Mouse (Mus musculus) forebrain, embryonic 14.5 days (tissue): Measurements from ENCODE around the gene Nutf2-ps1. TPM values are rescaled to one million over a fixed set of nuclear protein-coding genes. Genes with fewer than 3 reads are reported as not detected.

Experiments used
- ATAC-seq: fragments of 200-750 bp; cut with Nextera tagmentation; 2 replicates; pipeline ENCODE4 v1.8.0; 2017; ENCODE audit warnings: mild to moderate bottlenecking, moderate library complexity
- DNase-seq: peaks from one replicate; pipeline ENCODE4 v3.0.0-alpha.2; 2015; ENCODE audit warnings: low spot score
- H3K27ac ChIP-seq: fragments of 300-500 bp; sonication (generic); 2 replicates; pipeline ENCODE4 v1.5.1; 2014; ENCODE audit warnings: low read depth, mild to moderate bottlenecking, control low read depth, low read length, moderate library complexity
- H3K27me3 ChIP-seq: fragments of 300-500 bp; sonication (generic); replicated peaks from 2 replicates; pipeline ENCODE4 v1.6.1; 2014; ENCODE audit warnings: low read length, control low read depth, mixed read lengths; ENCODE audit not compliant: control insufficient read depth, insufficient read depth
- H3K36me3 ChIP-seq: fragments of 300-500 bp; sonication (generic); 2 replicates; pipeline ENCODE4 v1.6.1; 2014; ENCODE audit warnings: low read length, control low read depth; ENCODE audit not compliant: control insufficient read depth, insufficient read depth
- H3K4me1 ChIP-seq: fragments of 300-500 bp; sonication (generic); 2 replicates; pipeline ENCODE4 v1.6.1; 2014; ENCODE audit warnings: antibody characterized with exemption, low read length, control low read depth; ENCODE audit not compliant: control insufficient read depth, insufficient read depth
- H3K4me2 ChIP-seq: fragments of 300-500 bp; sonication (generic); 2 replicates; pipeline ENCODE4 v1.6.1; 2014; ENCODE audit warnings: mild to moderate bottlenecking, control low read depth, low read length
- H3K4me3 ChIP-seq: fragments of 300-500 bp; sonication (generic); 2 replicates; pipeline ENCODE4 v1.5.1; 2014; ENCODE audit warnings: low read depth, low read length, control low read depth
- H3K9ac ChIP-seq: fragments of 300-500 bp; sonication (generic); 2 replicates; pipeline ENCODE4 v1.6.1; 2014; ENCODE audit warnings: mild to moderate bottlenecking, low read length, control low read depth, moderate library complexity
- H3K9me3 ChIP-seq: fragments of 300-500 bp; sonication (generic); replicated peaks from 2 replicates; pipeline ENCODE4 v1.6.1; 2016; ENCODE audit warnings: low read length, control low read depth, mixed read lengths; ENCODE audit not compliant: control insufficient read depth
- WGBS: fragments of 180-500 bp; shearing (Covaris S2); extraction: QIAGEN DNeasy Blood & Tissue Kit; methylation state at CpG from one replicate; pipeline ENCODE4 v1.1.7; 2014; 5-methylcytosine and 5-hydroxymethylcytosine counted together
- polyA plus RNA-seq: library from polyadenylated mRNA; unstranded; fragments of >200 nt; fragmentation: Nextera tagmentation; extraction: Ambion mirVana; gene quantifications from 2 replicates; pipeline ENCODE4 v1.2.1, GENCODE M21; 2014

Gene Nutf2-ps1
- polyA plus RNA-seq, 1 experiment from 2014 or later, result 308 TPM

GRCm38 (mm10) chr19:53573151-53573550 lies 15.7 kb downstream of the Nutf2-ps1 start:
- Histone ChIP-seq H3K9ac (no peak overlapping the region), H3K9me3 (no peaks in the 10 kb centered on the region), H3K4me2 (no peak overlapping the region), H3K36me3 (no peaks in the 10 kb centered on the region), H3K4me3 (no peak overlapping the region), H3K4me1 (no peaks in the 10 kb centered on the region), H3K27ac (no peak overlapping the region), H3K27me3 (no peaks in the 10 kb centered on the region)
- WGBS, result 82% methylated on average over 3 of the region's 3 CpGs
- ATAC-seq (no peak), DNase-seq (no peak)

GRCm38 (mm10) chr19:53572607-53573006 lies 16.3 kb downstream of the Nutf2-ps1 start:
- Histone ChIP-seq H3K4me3 (no peak overlapping the region), H3K4me2 (no peak overlapping the region), H3K9ac (no peak overlapping the region), H3K27me3 (no peaks in the 10 kb centered on the region), H3K36me3 (no peaks in the 10 kb centered on the region), H3K4me1 (no peaks in the 10 kb centered on the region; the same call in 1 of the 2 replicates), H3K9me3 (no peaks in the 10 kb centered on the region), H3K27ac (no peak overlapping the region)
- 85% methylated on average over 12 of the region's 12 CpGs for WGBS
- ATAC-seq (no peak), DNase-seq (no peak)

GRCm38 (mm10) chr19:53571501-53572428 lies 17.1 kb downstream of the Nutf2-ps1 start:
- Histone ChIP-seq H3K4me2 (no peak overlapping the region), H3K9me3 (no peaks in the 10 kb centered on the region), H3K4me3 (no peak overlapping the region), H3K27ac (no peak overlapping the region), H3K36me3 (no peaks in the 10 kb centered on the region), H3K27me3 (no peaks in the 10 kb centered on the region), H3K4me1 (no peaks in the 10 kb centered on the region; the same call in 1 of the 2 replicates), H3K9ac (no peak overlapping the region)
- 83% methylated on average over 18 of the region's 18 CpGs for WGBS
- no peak for ATAC-seq
- DNase-seq, result no peak

GRCm38 (mm10) chr19:53571056-53571455 lies 17.8 kb downstream of the Nutf2-ps1 start:
- DNase-seq, result no peak
- Histone ChIP-seq H3K9ac (no peak overlapping the region), H3K27ac (no peak overlapping the region), H3K4me1 (no peaks in the 10 kb centered on the region; the same call in 1 of the 2 replicates), H3K36me3 (no peaks in the 10 kb centered on the region), H3K4me2 (no peak overlapping the region), H3K9me3 (no peaks in the 10 kb centered on the region), H3K27me3 (no peaks in the 10 kb centered on the region), H3K4me3 (no peak overlapping the region)
- ATAC-seq, result no peak
- WGBS, result 97% methylated on average over 4 of the region's 4 CpGs

GRCm38 (mm10) chr19:53568553-53568952 lies 20.3 kb downstream of the Nutf2-ps1 start:
- Histone ChIP-seq H3K9ac (no peak overlapping the region), H3K27ac (no peak overlapping the region), H3K4me1 (no peaks in the 10 kb centered on the region; the same call in 1 of the 2 replicates), H3K27me3 (no peaks in the 10 kb centered on the region), H3K9me3 (no peaks in the 10 kb centered on the region), H3K4me3 (no peak overlapping the region), H3K4me2 (no peak overlapping the region), H3K36me3 (no peaks in the 10 kb centered on the region)
- ATAC-seq, result no peak
- no peak for DNase-seq
- WGBS, result 72% methylated on average over 3 of the region's 3 CpGs

- DNase-seq, result peak; percentile 63
- 2% methylated on average over 11 of the region's 11 CpGs for WGBS
- no peaks in the 10 kb centered on the region for H3K27me3 ChIP-seq
- peak; percentile 58 for ATAC-seq
- no peak overlapping the region for H3K27ac ChIP-seq
- H3K4me3 ChIP-seq, result no peak overlapping the region
- H3K36me3 ChIP-seq, result no peaks in the 10 kb centered on the region
- H3K4me2 ChIP-seq, result peak overlapping the region; percentile 28
- no peaks in the 10 kb centered on the region; the same call in 1 of the 2 replicates for H3K4me1 ChIP-seq
- no peaks in the 10 kb centered on the region for H3K9me3 ChIP-seq
- H3K9ac ChIP-seq, result no peak overlapping the region
Measured at GRCm38 (mm10) chr19:53567864-53568263, 21.0 kb downstream of the Nutf2-ps1 start.

- Histone ChIP-seq H3K9ac (no peak overlapping the region), H3K27ac (no peak overlapping the region), H3K9me3 (no peaks in the 10 kb centered on the region), H3K4me1 (no peaks in the 10 kb centered on the region; the same call in 1 of the 2 replicates), H3K36me3 (no peaks in the 10 kb centered on the region), H3K4me3 (no peak overlapping the region), H3K27me3 (no peaks in the 10 kb centered on the region), H3K4me2 (no peak overlapping the region)
- no peak for DNase-seq
- ATAC-seq, result no peak
- 94% methylated on average over 14 of the region's 14 CpGs for WGBS
Measured at GRCm38 (mm10) chr19:53565565-53566277, 23.1 kb downstream of the Nutf2-ps1 start.

- no peak for ATAC-seq
- no peak overlapping the region for H3K9ac ChIP-seq
- H3K4me2 ChIP-seq, result no peak overlapping the region
- H3K27me3 ChIP-seq, result no peaks in the 10 kb centered on the region
- no peak overlapping the region for H3K27ac ChIP-seq
- DNase-seq, result no peak
- 66% methylated on average over 4 of the region's 4 CpGs for WGBS
- no peak overlapping the region for H3K4me3 ChIP-seq
- no peaks in the 10 kb centered on the region; the same call in 1 of the 2 replicates for H3K4me1 ChIP-seq
- no peaks in the 10 kb centered on the region for H3K9me3 ChIP-seq
- H3K36me3 ChIP-seq, result no peaks in the 10 kb centered on the region
Measured at GRCm38 (mm10) chr19:53564174-53564573, 24.7 kb downstream of the Nutf2-ps1 start.
